7 mouse cellular contexts compared by ENCODE assay signal in genomic region chr13:14063013-14063941, GRCm38 (mm10). TPM values are rescaled to one million over a fixed set of nuclear protein-coding genes. Genes with fewer than 3 reads are reported as not detected.
DNase-seq lines count a peak whose midpoint lies in the region; ATAC-seq lines count a peak whose summit lies in the region.

TSS of gene Arid4b (plus strand) at chr13:14063232.
TSS of gene Ggps1 (minus strand) at chr13:14063488.

- WGBS in embryonic facial prominence, embryonic 12.5 days: under 1% methylated on average over 64 of the region's 64 CpGs
- WGBS in limb, embryonic 11.5 days: under 1% methylated on average over 54 of the region's 64 CpGs
- WGBS in midbrain, embryonic 14.5 days: under 1% methylated on average over 62 of the region's 64 CpGs

- H3K9ac ChIP-seq in embryonic facial prominence, embryonic 12.5 days: peak within 1 kb of the TSS; percentile 92
- peak within 1 kb of the TSS; percentile 98 for H3K9ac ChIP-seq in limb, embryonic 11.5 days (ENCODE audit: low read length)
- H3K9ac ChIP-seq in midbrain, embryonic 14.5 days (replicated peaks; ENCODE audit: low read length): peak within 1 kb of the TSS; percentile 98

- peak within 1 kb of the TSS; percentile 87 for H3K4me3 ChIP-seq in embryonic facial prominence, embryonic 12.5 days
- H3K4me3 ChIP-seq in limb, embryonic 11.5 days (ENCODE audit: low read depth, low read length): peak within 1 kb of the TSS; percentile 97
- peak within 1 kb of the TSS; percentile 99 for H3K4me3 ChIP-seq in midbrain, embryonic 14.5 days (replicated peaks; ENCODE audit: low read depth, low read length)

- peak within 1 kb of the TSS; percentile 80 for H3K4me2 ChIP-seq in embryonic facial prominence, embryonic 12.5 days (replicated peaks)
- peak within 1 kb of the TSS; percentile 62 for H3K4me2 ChIP-seq in limb, embryonic 11.5 days (ENCODE audit: low read depth, severe bottlenecking)
- peak within 1 kb of the TSS; percentile 78 for H3K4me2 ChIP-seq in midbrain, embryonic 14.5 days (ENCODE audit: low read length)

- H3K4me1 ChIP-seq in embryonic facial prominence, embryonic 12.5 days: peaks cover 6% of the 10 kb centered on the region
- no peaks in the 10 kb centered on the region for H3K4me1 ChIP-seq in limb, embryonic 11.5 days (ENCODE audit: control insufficient read depth, insufficient read depth, low read length)
- peaks cover 25% of the 10 kb centered on the region for H3K4me1 ChIP-seq in midbrain, embryonic 14.5 days (ENCODE audit: control insufficient read depth, insufficient read depth, low read length)

- H3K9me3 ChIP-seq in embryonic facial prominence, embryonic 12.5 days: no peaks in the 10 kb centered on the region
- H3K9me3 ChIP-seq in limb, embryonic 11.5 days (ENCODE audit: control insufficient read depth, low read length): no peaks in the 10 kb centered on the region
- H3K9me3 ChIP-seq in midbrain, embryonic 14.5 days (ENCODE audit: control insufficient read depth, low read length): no peaks in the 10 kb centered on the region

- H3K36me3 ChIP-seq in embryonic facial prominence, embryonic 12.5 days: peaks cover 6% of the 10 kb centered on the region; the same call in 1 of the 2 replicates
- peaks cover 3% of the 10 kb centered on the region; the same call in 1 of the 2 replicates for H3K36me3 ChIP-seq in limb, embryonic 11.5 days (ENCODE audit: control insufficient read depth, insufficient read depth, low read length)
- 0 out of 2 replicates have a peak, but pooled peaks cover 13% of the 10 kb centered on the region for H3K36me3 ChIP-seq in midbrain, embryonic 14.5 days (ENCODE audit: control insufficient read depth, insufficient read depth, low read length)

- peak; percentile 94 for DNase-seq in adrenal gland, postnatal 25 days
- DNase-seq in heart, adult 11 months: peak; percentile 100
- DNase-seq in kidney, adult 18-20 months: peak; percentile 95
- peak; percentile 95 for DNase-seq in limb, embryonic 11.5 days (ENCODE audit: low spot score)
- peak; percentile 97 for DNase-seq in midbrain, embryonic 14.5 days
- DNase-seq in spleen, adult 18-20 months: peak; percentile 90 to 95

- H3K27me3 ChIP-seq in embryonic facial prominence, embryonic 12.5 days: no peaks in the 10 kb centered on the region
- no peaks in the 10 kb centered on the region for H3K27me3 ChIP-seq in limb, embryonic 11.5 days (ENCODE audit: control insufficient read depth, insufficient read depth, low read length)
- H3K27me3 ChIP-seq in midbrain, embryonic 14.5 days (ENCODE audit: control insufficient read depth, insufficient read depth, low read length): no peaks in the 10 kb centered on the region

- ATAC-seq in embryonic facial prominence, embryonic 12.5 days (ENCODE audit: insufficient number of reproducible peaks, insufficient read depth, low FRiP score, low TSS enrichment): peak; percentile 98
- ATAC-seq in limb, embryonic 11.5 days (ENCODE audit: insufficient number of reproducible peaks, low FRiP score, low TSS enrichment, low read depth): peak; percentile 98
- peak; percentile 97 for ATAC-seq in midbrain, embryonic 14.5 days (ENCODE audit: low FRiP score, low TSS enrichment)

- peak within 1 kb of the TSS; percentile 97 for H3K27ac ChIP-seq in embryonic facial prominence, embryonic 12.5 days
- H3K27ac ChIP-seq in limb, embryonic 11.5 days (replicated peaks; ENCODE audit: low read depth, low read length): peak within 1 kb of the TSS; percentile 83
- peak within 1 kb of the TSS; percentile 97 for H3K27ac ChIP-seq in midbrain, embryonic 14.5 days (replicated peaks; ENCODE audit: low read depth, low read length)

RNA-seq across cellular contexts. Expression of gene Arid4b, which starts in this region (rescaled TPM):
- total RNA-seq in adrenal gland, postnatal 25 days (2021): 39.6 and 49.6 TPM in 2 replicates
- polyA plus RNA-seq in embryonic facial prominence, embryonic 12.5 days (2016; fragmentation: Nextera tagmentation; extraction: Ambion mirVana): 95.2 and 96.5 TPM in 2 replicates
- 87.2 and 90.6 TPM in 2 replicates for polyA plus RNA-seq in limb, embryonic 11.5 days (2014; fragmentation: Nextera tagmentation; extraction: Ambion mirVana)
- 73.8 and 82.4 TPM in 2 replicates for polyA plus RNA-seq in midbrain, embryonic 14.5 days (2014; fragmentation: Nextera tagmentation; extraction: Ambion mirVana)

RNA-seq across cellular contexts. Expression of gene Ggps1, which starts in this region (rescaled TPM):
- total RNA-seq in adrenal gland, postnatal 25 days (2021): 38.0 and 40.1 TPM in 2 replicates
- polyA plus RNA-seq in embryonic facial prominence, embryonic 12.5 days (2016; fragmentation: Nextera tagmentation; extraction: Ambion mirVana): 58.5 and 64.0 TPM in 2 replicates
- polyA plus RNA-seq in limb, embryonic 11.5 days (2014; fragmentation: Nextera tagmentation; extraction: Ambion mirVana): 59.8 and 67.1 TPM in 2 replicates
- polyA plus RNA-seq in midbrain, embryonic 14.5 days (2014; fragmentation: Nextera tagmentation; extraction: Ambion mirVana): 75.7 and 97.1 TPM in 2 replicates

Comparison
In these comparisons a context has a peak if more than half of its experiments do, and no peak if none do; other contexts are left out.
1. Peak in every context shown above with its lines: DNase-seq, ATAC-seq, H3K4me3 ChIP-seq and H3K27ac ChIP-seq.